Mouse (Mus musculus): Measurements from ENCODE around the gene Pts. TPM values are rescaled to one million over a fixed set of nuclear protein-coding genes. Genes with fewer than 3 reads are reported as not detected.

The Pts gene
- polyA plus RNA-seq (2014; fragmentation: Nextera tagmentation; extraction: Ambion mirVana) = 69.4 and 70.1 TPM in 2 replicates

- no peaks in the 10 kb centered on the region; the same call in 1 of the 2 replicates for H3K36me3 ChIP-seq (ENCODE audit: control insufficient read depth, insufficient read depth, low read length)
- no peaks in the 10 kb centered on the region for H3K27me3 ChIP-seq (replicated peaks; ENCODE audit: control insufficient read depth, insufficient read depth, low read length)
- ATAC-seq (replicated peaks; ENCODE audit: low FRiP score) (peak; percentile 99), DNase-seq (ENCODE audit: low spot score) (peak; percentile 97)
- H3K4me3 ChIP-seq (ENCODE audit: low read depth, low read length) = peak within 1 kb of the TSS; percentile 77
- H3K27ac ChIP-seq (ENCODE audit: low read depth, low read length) = peak within 1 kb of the TSS; percentile 57
- peak within 1 kb of the TSS; percentile 79 for H3K4me2 ChIP-seq
- H3K9me3 ChIP-seq (ENCODE audit: control insufficient read depth, low read length) = no peaks in the 10 kb centered on the region
- under 1% methylated on average over 54 of the region's 54 CpGs for WGBS
- peaks cover 9% of the 10 kb centered on the region for H3K4me1 ChIP-seq (replicated peaks; ENCODE audit: control insufficient read depth, insufficient read depth, low read length)
- H3K9ac ChIP-seq (ENCODE audit: low read depth, low read length) = peak within 1 kb of the TSS; percentile 86
These were observed at the start of gene Pts for GRCm38 (mm10) chr9:50528293-50528892. Gene Pts, minus strand, starts transcription at chr9:50528724.

- Histone ChIP-seq H3K4me3 (ENCODE audit: low read depth, low read length) (no peak overlapping the region), H3K9ac (ENCODE audit: low read depth, low read length) (no peak overlapping the region), H3K9me3 (ENCODE audit: control insufficient read depth, low read length) (no peaks in the 10 kb centered on the region), H3K36me3 (ENCODE audit: control insufficient read depth, insufficient read depth, low read length) (no peaks in the 10 kb centered on the region), H3K4me1 (replicated peaks; ENCODE audit: control insufficient read depth, insufficient read depth, low read length) (no peaks in the 10 kb centered on the region), H3K27me3 (replicated peaks; ENCODE audit: control insufficient read depth, insufficient read depth, low read length) (no peaks in the 10 kb centered on the region), H3K4me2 (no peak overlapping the region), H3K27ac (ENCODE audit: low read depth, low read length) (no peak overlapping the region)
- no peak for ATAC-seq (replicated peaks; ENCODE audit: low FRiP score)
- 71% methylated on average over 10 of the region's 10 CpGs for WGBS
- DNase-seq (ENCODE audit: low spot score) = no peak
These were observed 41.3 kb upstream of the Pts start for GRCm38 (mm10) chr9:50569599-50570525.

GRCm38 (mm10) chr9:50567881-50568280, 39.4 kb upstream of the Pts start:
- no peaks in the 10 kb centered on the region for H3K27me3 ChIP-seq (replicated peaks; ENCODE audit: control insufficient read depth, insufficient read depth, low read length)
- WGBS = 82% methylated on average over 2 of the region's 2 CpGs

GRCm38 (mm10) chr9:50567372-50567771, 38.8 kb upstream of the Pts start:
- no peaks in the 10 kb centered on the region for H3K27me3 ChIP-seq (replicated peaks; ENCODE audit: control insufficient read depth, insufficient read depth, low read length)
- no peak overlapping the region for H3K9ac ChIP-seq (ENCODE audit: low read depth, low read length)
- WGBS = 75% methylated on average over 4 of the region's 4 CpGs
- no peaks in the 10 kb centered on the region for H3K4me1 ChIP-seq (replicated peaks; ENCODE audit: control insufficient read depth, insufficient read depth, low read length)
- ATAC-seq (replicated peaks; ENCODE audit: low FRiP score) = no peak
- no peaks in the 10 kb centered on the region for H3K9me3 ChIP-seq (ENCODE audit: control insufficient read depth, low read length)
- H3K27ac ChIP-seq (ENCODE audit: low read depth, low read length) = no peak overlapping the region
- no peak overlapping the region for H3K4me2 ChIP-seq
- no peak for DNase-seq (ENCODE audit: low spot score)
- no peak overlapping the region for H3K4me3 ChIP-seq (ENCODE audit: low read depth, low read length)
- H3K36me3 ChIP-seq (ENCODE audit: control insufficient read depth, insufficient read depth, low read length) = no peaks in the 10 kb centered on the region

More at GRCm38 (mm10) chr9:50567881-50568280, 39.4 kb upstream of the Pts start:
- Histone ChIP-seq H3K9ac (ENCODE audit: low read depth, low read length) (no peak overlapping the region), H3K36me3 (ENCODE audit: control insufficient read depth, insufficient read depth, low read length) (no peaks in the 10 kb centered on the region), H3K4me1 (replicated peaks; ENCODE audit: control insufficient read depth, insufficient read depth, low read length) (no peaks in the 10 kb centered on the region), H3K27ac (ENCODE audit: low read depth, low read length) (no peak overlapping the region), H3K4me2 (no peak overlapping the region), H3K9me3 (ENCODE audit: control insufficient read depth, low read length) (no peaks in the 10 kb centered on the region), H3K4me3 (ENCODE audit: low read depth, low read length) (no peak overlapping the region)
- DNase-seq (ENCODE audit: low spot score) = no peak
- no peak for ATAC-seq (replicated peaks; ENCODE audit: low FRiP score)

- 38% methylated on average over 4 of the region's 4 CpGs for WGBS
- DNase-seq (ENCODE audit: low spot score) = no peak
These were observed 37.4 kb upstream of the Pts start for GRCm38 (mm10) chr9:50565940-50566339.

GRCm38 (mm10) chr9:50565173-50565572, 36.6 kb upstream of the Pts start:
- Histone ChIP-seq H3K4me1 (replicated peaks; ENCODE audit: control insufficient read depth, insufficient read depth, low read length) (no peaks in the 10 kb centered on the region), H3K27me3 (replicated peaks; ENCODE audit: control insufficient read depth, insufficient read depth, low read length) (no peaks in the 10 kb centered on the region), H3K4me3 (ENCODE audit: low read depth, low read length) (no peak overlapping the region), H3K27ac (ENCODE audit: low read depth, low read length) (no peak overlapping the region), H3K4me2 (no peak overlapping the region), H3K36me3 (ENCODE audit: control insufficient read depth, insufficient read depth, low read length) (no peaks in the 10 kb centered on the region), H3K9ac (ENCODE audit: low read depth, low read length) (no peak overlapping the region), H3K9me3 (ENCODE audit: control insufficient read depth, low read length) (no peaks in the 10 kb centered on the region)
- DNase-seq (ENCODE audit: low spot score) = no peak
- 72% methylated on average over 7 of the region's 7 CpGs for WGBS
- ATAC-seq (replicated peaks; ENCODE audit: low FRiP score) = no peak

More at GRCm38 (mm10) chr9:50565940-50566339, 37.4 kb upstream of the Pts start:
- no peak overlapping the region for H3K27ac ChIP-seq (ENCODE audit: low read depth, low read length)
- H3K4me2 ChIP-seq = no peak overlapping the region
- H3K4me3 ChIP-seq (ENCODE audit: low read depth, low read length) = no peak overlapping the region
- no peak for ATAC-seq (replicated peaks; ENCODE audit: low FRiP score)
- no peaks in the 10 kb centered on the region for H3K27me3 ChIP-seq (replicated peaks; ENCODE audit: control insufficient read depth, insufficient read depth, low read length)
- no peak overlapping the region for H3K9ac ChIP-seq (ENCODE audit: low read depth, low read length)
- H3K36me3 ChIP-seq (ENCODE audit: control insufficient read depth, insufficient read depth, low read length) = no peaks in the 10 kb centered on the region
- H3K9me3 ChIP-seq (ENCODE audit: control insufficient read depth, low read length) = no peaks in the 10 kb centered on the region
- no peaks in the 10 kb centered on the region for H3K4me1 ChIP-seq (replicated peaks; ENCODE audit: control insufficient read depth, insufficient read depth, low read length)

- no peak overlapping the region for H3K4me2 ChIP-seq
- no peak for DNase-seq (ENCODE audit: low spot score)
- H3K36me3 ChIP-seq (ENCODE audit: control insufficient read depth, insufficient read depth, low read length) = no peaks in the 10 kb centered on the region
- H3K9ac ChIP-seq (ENCODE audit: low read depth, low read length) = no peak overlapping the region
- 80% methylated on average over 2 of the region's 2 CpGs for WGBS
- no peaks in the 10 kb centered on the region for H3K4me1 ChIP-seq (replicated peaks; ENCODE audit: control insufficient read depth, insufficient read depth, low read length)
- no peaks in the 10 kb centered on the region for H3K9me3 ChIP-seq (ENCODE audit: control insufficient read depth, low read length)
- H3K27me3 ChIP-seq (replicated peaks; ENCODE audit: control insufficient read depth, insufficient read depth, low read length) = no peaks in the 10 kb centered on the region
- H3K4me3 ChIP-seq (ENCODE audit: low read depth, low read length) = no peak overlapping the region
- H3K27ac ChIP-seq (ENCODE audit: low read depth, low read length) = no peak overlapping the region
- no peak for ATAC-seq (replicated peaks; ENCODE audit: low FRiP score)
These were observed 33.4 kb upstream of the Pts start for GRCm38 (mm10) chr9:50561918-50562360.

- ATAC-seq (replicated peaks; ENCODE audit: low FRiP score) (no peak), DNase-seq (ENCODE audit: low spot score) (no peak)
- Histone ChIP-seq H3K27ac (ENCODE audit: low read depth, low read length) (no peak within 1 kb of the TSS), H3K9ac (ENCODE audit: low read depth, low read length) (no peak within 1 kb of the TSS), H3K36me3 (ENCODE audit: control insufficient read depth, insufficient read depth, low read length) (no peaks in the 10 kb centered on the region), H3K4me1 (replicated peaks; ENCODE audit: control insufficient read depth, insufficient read depth, low read length) (no peaks in the 10 kb centered on the region), H3K4me3 (ENCODE audit: low read depth, low read length) (no peak within 1 kb of the TSS), H3K4me2 (no peak within 1 kb of the TSS), H3K9me3 (ENCODE audit: control insufficient read depth, low read length) (no peaks in the 10 kb centered on the region), H3K27me3 (replicated peaks; ENCODE audit: control insufficient read depth, insufficient read depth, low read length) (no peaks in the 10 kb centered on the region)
- WGBS = 80% methylated on average over 38 of the region's 38 CpGs
These were observed 32.8 kb upstream of the Pts start, which contains the start of gene Tex12 for GRCm38 (mm10) chr9:50561145-50561917. Gene Tex12, minus strand, starts transcription at chr9:50561325.

Data from liver, embryonic 11.5 days (tissue).